Mouse (Mus musculus): ENCODE data around the gene Sec14l1. TPM values are rescaled to one million over a fixed set of nuclear protein-coding genes. Genes with fewer than 3 reads are reported as not detected.

Gene Sec14l1
- polyA plus RNA-seq, 1 experiment from 2014 or later: 76.9 TPM

DNA sequence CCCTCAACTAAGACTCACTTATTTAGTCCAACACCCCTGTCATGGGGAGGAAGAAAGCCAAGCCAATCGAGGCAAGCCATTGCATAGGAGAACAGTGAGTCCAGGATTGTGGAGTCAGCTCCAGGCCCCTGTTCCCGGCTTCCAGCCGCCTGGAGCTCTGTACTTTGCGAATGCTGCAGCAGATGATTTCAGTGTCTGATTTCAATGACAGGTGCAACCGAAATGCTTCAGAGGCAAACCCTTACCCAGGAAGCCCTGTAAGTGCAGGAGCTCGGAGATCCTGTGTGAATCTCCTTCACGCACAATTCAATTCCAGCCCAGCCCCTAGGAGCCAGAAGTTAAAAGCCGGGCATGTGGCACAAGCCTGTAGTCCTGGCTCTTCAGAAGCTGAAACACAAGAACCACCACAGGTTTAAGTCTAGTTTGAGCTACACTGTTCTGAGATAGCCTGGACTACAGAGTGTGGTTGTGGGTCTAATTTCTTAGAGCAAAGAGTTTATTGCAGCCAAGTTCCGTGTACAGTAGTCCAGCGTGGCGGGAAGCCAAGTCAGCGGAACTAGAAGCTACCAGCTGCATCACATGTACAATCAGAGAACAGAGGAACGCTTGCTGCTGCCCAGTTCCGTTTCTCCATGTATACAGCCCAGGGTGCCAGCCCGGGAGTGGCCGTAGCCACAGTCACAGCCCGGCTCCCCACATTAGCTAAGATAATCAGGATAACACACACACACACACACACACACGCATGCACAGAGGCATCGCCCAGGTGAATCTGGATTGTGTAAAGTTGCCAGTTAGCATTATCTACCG lies 53.5 kb downstream of the Sec14l1 start:
- Histone ChIP-seq H3K27ac (ENCODE audit: low read length) (peak overlapping the region; percentile 76), H3K4me2 (ENCODE audit: low read length) (no peak overlapping the region), H3K4me1 (replicated peaks; ENCODE audit: control insufficient read depth, insufficient read depth, low read length) (peaks cover 22% of the 10 kb centered on the region), H3K4me3 (replicated peaks; ENCODE audit: low read length) (no peak overlapping the region), H3K36me3 (ENCODE audit: control insufficient read depth, insufficient read depth) (no peaks in the 10 kb centered on the region), H3K9me3 (ENCODE audit: control insufficient read depth, low read length) (no peaks in the 10 kb centered on the region), H3K9ac (replicated peaks; ENCODE audit: low read depth, low read length) (no peak overlapping the region), H3K27me3 (replicated peaks; ENCODE audit: control insufficient read depth, insufficient read depth, low read length) (no peaks in the 10 kb centered on the region)
- WGBS: 74% methylated on average over 20 of the region's 20 CpGs
- 0 out of 2 replicates have a peak, but pooled peaks have one; percentile 13 for ATAC-seq

- H3K9me3 ChIP-seq (ENCODE audit: control insufficient read depth, low read length): no peaks in the 10 kb centered on the region
- ATAC-seq: peak; percentile 6; the same call in 1 of the 2 replicates
- H3K4me2 ChIP-seq (ENCODE audit: low read length): 0 out of 2 replicates have a peak overlapping the region, but pooled peaks have one; percentile 24
- no peak overlapping the region for H3K9ac ChIP-seq (replicated peaks; ENCODE audit: low read depth, low read length)
- no peaks in the 10 kb centered on the region for H3K36me3 ChIP-seq (ENCODE audit: control insufficient read depth, insufficient read depth)
- peaks cover 25% of the 10 kb centered on the region for H3K4me1 ChIP-seq (replicated peaks; ENCODE audit: control insufficient read depth, insufficient read depth, low read length)
- H3K27me3 ChIP-seq (replicated peaks; ENCODE audit: control insufficient read depth, insufficient read depth, low read length): no peaks in the 10 kb centered on the region
- no peak overlapping the region for H3K4me3 ChIP-seq (replicated peaks; ENCODE audit: low read length)
- WGBS: 66% methylated on average over 11 of the region's 11 CpGs
- peak overlapping the region; percentile 76 for H3K27ac ChIP-seq (ENCODE audit: low read length)
Observed at GRCm38 (mm10) chr11:117169088-117169635, 54.2 kb downstream of the Sec14l1 start.

GRCm38 (mm10) chr11:117169801-117170565 lies 55.0 kb downstream of the Sec14l1 start:
- Histone ChIP-seq H3K4me3 (replicated peaks; ENCODE audit: low read length) (no peak overlapping the region), H3K4me2 (ENCODE audit: low read length) (no peak overlapping the region), H3K9ac (replicated peaks; ENCODE audit: low read depth, low read length) (no peak overlapping the region), H3K27ac (ENCODE audit: low read length) (peak overlapping the region; percentile 76), H3K4me1 (replicated peaks; ENCODE audit: control insufficient read depth, insufficient read depth, low read length) (peaks cover 33% of the 10 kb centered on the region), H3K27me3 (replicated peaks; ENCODE audit: control insufficient read depth, insufficient read depth, low read length) (no peaks in the 10 kb centered on the region), H3K9me3 (ENCODE audit: control insufficient read depth, low read length) (no peaks in the 10 kb centered on the region), H3K36me3 (ENCODE audit: control insufficient read depth, insufficient read depth) (no peaks in the 10 kb centered on the region)
- ATAC-seq: peak; percentile 88
- 62% methylated on average over 19 of the region's 19 CpGs for WGBS

GRCm38 (mm10) chr11:117174098-117174892 lies 59.3 kb downstream of the Sec14l1 start:
- ATAC-seq: no peak
- H3K4me1 ChIP-seq (replicated peaks; ENCODE audit: control insufficient read depth, insufficient read depth, low read length): peaks cover 29% of the 10 kb centered on the region
- H3K9ac ChIP-seq (replicated peaks; ENCODE audit: low read depth, low read length): peak overlapping the region; percentile 35; the same call in 1 of the 2 replicates
- H3K27ac ChIP-seq (ENCODE audit: low read length): peak overlapping the region; percentile 9
- H3K4me2 ChIP-seq (ENCODE audit: low read length): peak overlapping the region; percentile 36
- WGBS: 35% methylated on average over 18 of the region's 18 CpGs
- no peaks in the 10 kb centered on the region for H3K27me3 ChIP-seq (replicated peaks; ENCODE audit: control insufficient read depth, insufficient read depth, low read length)
- H3K4me3 ChIP-seq (replicated peaks; ENCODE audit: low read length): peak overlapping the region; percentile 17; the same call in 1 of the 2 replicates
- H3K9me3 ChIP-seq (ENCODE audit: control insufficient read depth, low read length): no peaks in the 10 kb centered on the region
- H3K36me3 ChIP-seq (ENCODE audit: control insufficient read depth, insufficient read depth): no peaks in the 10 kb centered on the region

- Histone ChIP-seq H3K27ac (ENCODE audit: low read length) (peak overlapping the region; percentile 9), H3K9ac (replicated peaks; ENCODE audit: low read depth, low read length) (peak overlapping the region; percentile 35)
- WGBS: 45% methylated on average over 15 of the region's 15 CpGs
Observed at GRCm38 (mm10) chr11:117174924-117175323, 60.0 kb downstream of the Sec14l1 start.

GRCm38 (mm10) chr11:117175472-117175871 lies 60.5 kb downstream of the Sec14l1 start:
- Histone ChIP-seq H3K4me2 (ENCODE audit: low read length) (no peak overlapping the region), H3K9me3 (ENCODE audit: control insufficient read depth, low read length) (peaks cover 6% of the 10 kb centered on the region; the same call in 1 of the 2 replicates), H3K4me3 (replicated peaks; ENCODE audit: low read length) (no peak overlapping the region), H3K36me3 (ENCODE audit: control insufficient read depth, insufficient read depth) (no peaks in the 10 kb centered on the region), H3K27ac (ENCODE audit: low read length) (no peak overlapping the region), H3K4me1 (replicated peaks; ENCODE audit: control insufficient read depth, insufficient read depth, low read length) (peaks cover 17% of the 10 kb centered on the region), H3K27me3 (replicated peaks; ENCODE audit: control insufficient read depth, insufficient read depth, low read length) (no peaks in the 10 kb centered on the region), H3K9ac (replicated peaks; ENCODE audit: low read depth, low read length) (no peak overlapping the region)
- WGBS: 66% methylated on average over 12 of the region's 12 CpGs
- no peak for ATAC-seq

More at GRCm38 (mm10) chr11:117174924-117175323, 60.0 kb downstream of the Sec14l1 start:
- no peaks in the 10 kb centered on the region for H3K36me3 ChIP-seq (ENCODE audit: control insufficient read depth, insufficient read depth)
- no peaks in the 10 kb centered on the region for H3K27me3 ChIP-seq (replicated peaks; ENCODE audit: control insufficient read depth, insufficient read depth, low read length)
- peaks cover 22% of the 10 kb centered on the region for H3K4me1 ChIP-seq (replicated peaks; ENCODE audit: control insufficient read depth, insufficient read depth, low read length)
- peaks cover under 1% of the 10 kb centered on the region; the same call in 1 of the 2 replicates for H3K9me3 ChIP-seq (ENCODE audit: control insufficient read depth, low read length)
- no peak for ATAC-seq
- H3K4me2 ChIP-seq (ENCODE audit: low read length): peak overlapping the region; percentile 36
- peak overlapping the region; percentile 17; the same call in 1 of the 2 replicates for H3K4me3 ChIP-seq (replicated peaks; ENCODE audit: low read length)

DNA sequence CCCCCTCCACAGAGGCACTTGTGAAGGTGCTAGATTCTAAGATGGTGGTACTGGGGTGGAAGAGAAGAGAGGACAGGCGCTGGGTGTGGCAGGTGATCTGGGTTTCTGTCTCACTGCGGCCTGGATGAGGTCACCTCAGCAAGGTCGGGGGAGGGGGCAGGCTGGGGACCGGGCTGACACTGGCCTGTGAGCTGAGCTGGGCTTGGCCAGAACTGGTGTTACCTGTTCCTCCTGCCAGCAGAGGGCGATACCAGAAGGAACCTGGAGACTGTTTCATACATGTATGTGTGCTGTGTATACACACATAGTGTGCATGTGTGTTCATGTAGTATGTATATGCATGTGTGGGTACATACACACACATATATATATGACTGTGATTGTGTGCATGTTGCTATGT lies 61.3 kb downstream of the Sec14l1 start:
- H3K9ac ChIP-seq (replicated peaks; ENCODE audit: low read depth, low read length): no peak overlapping the region
- WGBS: 35% methylated on average over 5 of the region's 5 CpGs
- peaks cover 14% of the 10 kb centered on the region for H3K4me1 ChIP-seq (replicated peaks; ENCODE audit: control insufficient read depth, insufficient read depth, low read length)
- H3K27ac ChIP-seq (ENCODE audit: low read length): no peak overlapping the region
- ATAC-seq: no peak
- no peak overlapping the region for H3K4me2 ChIP-seq (ENCODE audit: low read length)
- no peaks in the 10 kb centered on the region for H3K27me3 ChIP-seq (replicated peaks; ENCODE audit: control insufficient read depth, insufficient read depth, low read length)
- peaks cover 7% of the 10 kb centered on the region; the same call in 1 of the 2 replicates for H3K9me3 ChIP-seq (ENCODE audit: control insufficient read depth, low read length)
- no peak overlapping the region for H3K4me3 ChIP-seq (replicated peaks; ENCODE audit: low read length)
- no peaks in the 10 kb centered on the region for H3K36me3 ChIP-seq (ENCODE audit: control insufficient read depth, insufficient read depth)

- no peak overlapping the region for H3K9ac ChIP-seq (replicated peaks; ENCODE audit: low read depth, low read length)
- no peak overlapping the region for H3K4me3 ChIP-seq (replicated peaks; ENCODE audit: low read length)
- H3K4me2 ChIP-seq (ENCODE audit: low read length): no peak overlapping the region
- H3K27ac ChIP-seq (ENCODE audit: low read length): no peak overlapping the region
- WGBS: 82% methylated on average over 5 of the region's 5 CpGs
- no peaks in the 10 kb centered on the region for H3K27me3 ChIP-seq (replicated peaks; ENCODE audit: control insufficient read depth, insufficient read depth, low read length)
- H3K9me3 ChIP-seq (ENCODE audit: control insufficient read depth, low read length): peaks cover 8% of the 10 kb centered on the region
- H3K4me1 ChIP-seq (replicated peaks; ENCODE audit: control insufficient read depth, insufficient read depth, low read length): peaks cover 14% of the 10 kb centered on the region
- no peaks in the 10 kb centered on the region for H3K36me3 ChIP-seq (ENCODE audit: control insufficient read depth, insufficient read depth)
- ATAC-seq: peak; percentile 13; the same call in 1 of the 2 replicates
Observed at GRCm38 (mm10) chr11:117176900-117177299, 61.9 kb downstream of the Sec14l1 start.

All from forebrain, embryonic 16.5 days (tissue).